Mouse (Mus musculus): ENCODE measurements around the gene Zfp277. TPM values are rescaled to one million over a fixed set of nuclear protein-coding genes. Genes with fewer than 3 reads are reported as not detected.

Gene Zfp277
- polyA plus RNA-seq, 1 experiment from 2014 or later, result 21.3 TPM

- no peaks in the 10 kb centered on the region for H3K9me3 ChIP-seq (ENCODE audit: control insufficient read depth, low read length)
- no peaks in the 10 kb centered on the region for H3K27me3 ChIP-seq (ENCODE audit: control insufficient read depth, insufficient read depth, low read length)
- H3K27ac ChIP-seq (replicated peaks), result no peak overlapping the region
- no peak overlapping the region for H3K4me2 ChIP-seq (replicated peaks; ENCODE audit: low read depth)
- no peak overlapping the region for H3K4me3 ChIP-seq (ENCODE audit: low read depth, low read length)
- no peak for DNase-seq (ENCODE audit: low spot score)
- no peaks in the 10 kb centered on the region for H3K36me3 ChIP-seq (ENCODE audit: control insufficient read depth, insufficient read depth, low read length)
- 81% methylated on average over 5 of the region's 5 CpGs for WGBS
- H3K9ac ChIP-seq (ENCODE audit: low read length), result no peak overlapping the region
- ATAC-seq (ENCODE audit: low FRiP score, low TSS enrichment), result no peak
- no peak for TF ChIP-seq EP300 (optimal IDR thresholded peaks at IDR 0.05)
- TF ChIP-seq CTCF (IDR thresholded peaks at IDR 0.05; ENCODE audit: low read depth), result no peak
- H3K4me1 ChIP-seq (replicated peaks; ENCODE audit: control insufficient read depth, insufficient read depth), result no peaks in the 10 kb centered on the region
Observed at GRCm38 (mm10) chr12:40414682-40415311, 30.9 kb downstream of the Zfp277 start.

DNA sequence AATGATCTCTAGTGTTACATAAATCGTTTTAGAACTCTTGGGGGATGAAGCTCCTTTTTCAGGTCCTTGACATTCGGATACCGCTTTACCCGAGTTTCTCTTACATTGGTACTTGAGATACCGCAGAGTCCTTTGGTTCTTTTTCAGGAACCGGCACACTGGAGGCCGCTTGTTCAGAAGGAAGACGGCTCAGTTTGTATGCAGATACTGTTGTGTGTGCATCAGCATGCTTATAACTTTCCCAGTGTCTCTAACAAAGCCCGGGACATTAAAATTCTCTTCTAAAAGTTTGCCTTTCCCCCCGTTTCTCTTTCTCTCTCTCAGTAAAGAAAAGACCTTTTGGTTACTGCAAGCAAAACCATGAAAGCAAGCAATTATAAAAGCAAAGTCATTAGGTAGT is 45.9 kb downstream of the Zfp277 start:
- H3K4me3 ChIP-seq (ENCODE audit: low read depth, low read length), result no peak overlapping the region
- WGBS, result 94% methylated on average over 10 of the region's 10 CpGs
- no peaks in the 10 kb centered on the region for H3K9me3 ChIP-seq (ENCODE audit: control insufficient read depth, low read length)
- no peak overlapping the region for H3K4me2 ChIP-seq (replicated peaks; ENCODE audit: low read depth)
- DNase-seq (ENCODE audit: low spot score), result no peak
- H3K27me3 ChIP-seq (ENCODE audit: control insufficient read depth, insufficient read depth, low read length), result no peaks in the 10 kb centered on the region
- TF ChIP-seq EP300 (optimal IDR thresholded peaks at IDR 0.05), result no peak
- TF ChIP-seq CTCF (IDR thresholded peaks at IDR 0.05; ENCODE audit: low read depth), result no peak
- H3K36me3 ChIP-seq (ENCODE audit: control insufficient read depth, insufficient read depth, low read length), result no peaks in the 10 kb centered on the region
- H3K4me1 ChIP-seq (replicated peaks; ENCODE audit: control insufficient read depth, insufficient read depth), result no peaks in the 10 kb centered on the region
- no peak for ATAC-seq (ENCODE audit: low FRiP score, low TSS enrichment)
- H3K27ac ChIP-seq (replicated peaks), result no peak overlapping the region
- H3K9ac ChIP-seq (ENCODE audit: low read length), result no peak overlapping the region

DNA sequence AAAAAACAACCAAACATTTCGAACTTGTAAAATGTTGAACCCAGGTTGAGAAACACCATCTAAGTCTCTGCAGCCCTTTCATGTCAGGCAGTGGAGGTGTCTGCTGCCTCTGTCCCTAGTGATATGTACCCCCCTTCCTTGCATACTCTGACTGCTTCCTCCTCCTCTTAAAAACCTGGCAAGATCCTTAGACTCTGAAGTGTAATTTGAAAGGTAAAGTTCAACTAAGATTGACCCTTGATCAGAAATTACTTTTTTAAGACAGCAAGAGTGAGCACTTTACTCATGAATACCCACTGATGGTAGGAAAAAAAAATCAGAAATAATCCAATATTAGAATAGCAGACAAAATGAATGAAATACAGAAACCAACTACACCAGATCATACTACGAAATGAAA is 46.3 kb downstream of the Zfp277 start:
- no peak for TF ChIP-seq CTCF (IDR thresholded peaks at IDR 0.05; ENCODE audit: low read depth)
- no peak for TF ChIP-seq EP300 (optimal IDR thresholded peaks at IDR 0.05)
- H3K4me3 ChIP-seq (ENCODE audit: low read depth, low read length), result no peak overlapping the region
- no peak overlapping the region for H3K4me2 ChIP-seq (replicated peaks; ENCODE audit: low read depth)
- WGBS, result 93% methylated on average over 2 of the region's 2 CpGs
- H3K9ac ChIP-seq (ENCODE audit: low read length), result no peak overlapping the region
- H3K27me3 ChIP-seq (ENCODE audit: control insufficient read depth, insufficient read depth, low read length), result no peaks in the 10 kb centered on the region
- H3K9me3 ChIP-seq (ENCODE audit: control insufficient read depth, low read length), result no peaks in the 10 kb centered on the region
- H3K36me3 ChIP-seq (ENCODE audit: control insufficient read depth, insufficient read depth, low read length), result no peaks in the 10 kb centered on the region
- H3K27ac ChIP-seq (replicated peaks), result no peak overlapping the region
- ATAC-seq (ENCODE audit: low FRiP score, low TSS enrichment), result no peak
- no peaks in the 10 kb centered on the region for H3K4me1 ChIP-seq (replicated peaks; ENCODE audit: control insufficient read depth, insufficient read depth)
- DNase-seq (ENCODE audit: low spot score), result no peak

- TF ChIP-seq EP300 (optimal IDR thresholded peaks at IDR 0.05), result no peak
- no peak for TF ChIP-seq CTCF (IDR thresholded peaks at IDR 0.05; ENCODE audit: low read depth)
- Histone ChIP-seq H3K4me3 (ENCODE audit: low read depth, low read length) (no peak overlapping the region), H3K36me3 (ENCODE audit: control insufficient read depth, insufficient read depth, low read length) (no peaks in the 10 kb centered on the region), H3K4me2 (replicated peaks; ENCODE audit: low read depth) (no peak overlapping the region), H3K4me1 (replicated peaks; ENCODE audit: control insufficient read depth, insufficient read depth) (no peaks in the 10 kb centered on the region), H3K27me3 (ENCODE audit: control insufficient read depth, insufficient read depth, low read length) (no peaks in the 10 kb centered on the region), H3K27ac (replicated peaks) (no peak overlapping the region), H3K9ac (ENCODE audit: low read length) (no peak overlapping the region), H3K9me3 (ENCODE audit: control insufficient read depth, low read length) (no peaks in the 10 kb centered on the region)
- no peak for ATAC-seq (ENCODE audit: low FRiP score, low TSS enrichment)
- WGBS, result 87% methylated on average over 2 of the region's 2 CpGs
- DNase-seq (ENCODE audit: low spot score), result no peak
Observed at GRCm38 (mm10) chr12:40398916-40399315, 46.8 kb downstream of the Zfp277 start.

DNA sequence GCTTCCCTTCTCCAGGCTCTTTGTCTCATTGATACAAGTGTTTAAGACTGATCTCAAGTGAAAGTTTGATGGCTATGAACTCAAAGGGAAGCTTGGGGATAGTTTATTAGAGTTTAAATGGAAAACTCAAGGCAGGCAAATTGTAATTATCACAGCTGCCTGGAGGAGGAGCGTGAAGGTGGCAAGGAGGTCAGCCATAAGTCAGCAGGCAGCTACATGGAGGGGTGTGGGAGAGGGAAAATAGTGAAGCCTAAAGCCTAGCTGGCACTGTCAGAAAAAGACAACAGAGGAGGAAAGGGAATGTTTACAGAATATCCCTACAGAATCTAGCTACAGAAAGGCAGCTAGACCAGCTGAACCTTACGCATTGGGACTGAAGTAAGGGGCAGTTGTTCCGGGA is 52.8 kb downstream of the Zfp277 start:
- no peaks in the 10 kb centered on the region for H3K27me3 ChIP-seq (ENCODE audit: control insufficient read depth, insufficient read depth, low read length)
- H3K4me3 ChIP-seq (ENCODE audit: low read depth, low read length), result no peak overlapping the region
- no peak for DNase-seq (ENCODE audit: low spot score)
- no peak for TF ChIP-seq EP300 (optimal IDR thresholded peaks at IDR 0.05)
- no peak for TF ChIP-seq CTCF (IDR thresholded peaks at IDR 0.05; ENCODE audit: low read depth)
- no peak overlapping the region for H3K27ac ChIP-seq (replicated peaks)
- H3K36me3 ChIP-seq (ENCODE audit: control insufficient read depth, insufficient read depth, low read length), result no peaks in the 10 kb centered on the region
- no peak for ATAC-seq (ENCODE audit: low FRiP score, low TSS enrichment)
- H3K9ac ChIP-seq (ENCODE audit: low read length), result no peak overlapping the region
- WGBS, result 69% methylated on average over 3 of the region's 3 CpGs
- H3K9me3 ChIP-seq (ENCODE audit: control insufficient read depth, low read length), result no peaks in the 10 kb centered on the region
- no peaks in the 10 kb centered on the region for H3K4me1 ChIP-seq (replicated peaks; ENCODE audit: control insufficient read depth, insufficient read depth)
- no peak overlapping the region for H3K4me2 ChIP-seq (replicated peaks; ENCODE audit: low read depth)

DNA sequence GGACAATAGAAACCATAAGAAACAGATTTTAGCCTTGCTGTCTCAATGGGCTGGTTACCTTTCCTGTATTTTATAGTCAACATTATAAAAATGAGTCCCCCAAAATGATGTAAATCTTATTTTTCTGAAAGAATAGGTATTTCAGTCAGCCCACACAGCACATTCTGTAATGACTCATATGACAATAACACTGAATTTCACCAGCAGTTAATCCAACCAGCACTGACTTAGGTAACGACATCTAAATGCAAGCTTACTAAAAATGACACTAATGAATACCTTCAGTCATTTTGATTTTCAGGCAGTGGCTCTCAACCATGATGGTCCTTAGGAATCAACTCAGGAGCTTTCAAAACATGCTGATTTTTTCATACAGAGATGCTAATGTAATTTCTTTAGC is 54.4 kb downstream of the Zfp277 start:
- Histone ChIP-seq H3K4me1 (replicated peaks; ENCODE audit: control insufficient read depth, insufficient read depth) (no peaks in the 10 kb centered on the region), H3K4me3 (ENCODE audit: low read depth, low read length) (no peak overlapping the region), H3K27ac (replicated peaks) (no peak overlapping the region), H3K36me3 (ENCODE audit: control insufficient read depth, insufficient read depth, low read length) (no peaks in the 10 kb centered on the region), H3K4me2 (replicated peaks; ENCODE audit: low read depth) (no peak overlapping the region), H3K27me3 (ENCODE audit: control insufficient read depth, insufficient read depth, low read length) (no peaks in the 10 kb centered on the region), H3K9ac (ENCODE audit: low read length) (no peak overlapping the region), H3K9me3 (ENCODE audit: control insufficient read depth, low read length) (no peaks in the 10 kb centered on the region)
- TF ChIP-seq CTCF (IDR thresholded peaks at IDR 0.05; ENCODE audit: low read depth), result no peak
- no peak for TF ChIP-seq EP300 (optimal IDR thresholded peaks at IDR 0.05)
- no peak for ATAC-seq (ENCODE audit: low FRiP score, low TSS enrichment)
- DNase-seq (ENCODE audit: low spot score), result no peak
- 86% methylated on average over 1 of the region's 1 CpGs for WGBS
